ENCODE assay signal across 19 mouse cellular contexts in the genomic region with DNA sequence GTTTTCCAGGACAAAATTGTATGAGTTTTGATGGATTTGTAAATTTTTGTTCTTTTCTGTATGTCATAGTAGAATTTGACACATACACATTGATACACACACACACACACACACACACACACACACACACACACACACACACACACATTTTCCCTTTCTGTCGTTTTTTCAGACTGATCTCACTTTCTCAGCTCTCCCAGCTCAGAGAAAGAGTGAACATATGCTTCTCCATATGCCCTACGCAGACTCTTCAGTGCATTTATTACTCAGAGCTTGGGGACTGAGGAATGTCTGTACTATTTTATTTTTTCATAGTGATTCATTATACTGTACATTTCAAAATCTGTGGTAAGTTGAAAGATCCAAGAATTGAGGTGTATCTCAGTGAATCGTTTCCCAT.
DNase-seq lines count a peak whose midpoint lies in the region; ATAC-seq lines count a peak whose summit lies in the region.
"Had no signal": no experiment of that assay in that cellular context is flagged by ENCODE, and none has a peak within 500 bp of the region (broad histone marks: within the 10 kb centered on the region; RNA-seq: fewer than 3 reads in every experiment).

No protein-coding gene starts in this region.

- no peaks in the 10 kb centered on the region for H3K4me1 ChIP-seq in forebrain, embryonic 14.5 days (ENCODE audit: control insufficient read depth, insufficient read depth, low read length)
- no peaks in the 10 kb centered on the region for H3K4me1 ChIP-seq in forebrain, embryonic 10.5 days
- H3K4me1 ChIP-seq: embryonic facial prominence, embryonic 13.5 days; heart, embryonic 15.5 days; limb, embryonic 12.5 days; liver, embryonic 13.5 days; midbrain, embryonic 12.5 days had no signal

- H3K4me3 ChIP-seq in forebrain, embryonic 14.5 days (ENCODE audit: low read depth, low read length), result no peak overlapping the region
- H3K4me3 ChIP-seq in forebrain, embryonic 10.5 days, result no peak overlapping the region
- H3K4me3 ChIP-seq: embryonic facial prominence, embryonic 13.5 days; heart, adult 2 months; heart, embryonic 15.5 days; limb, embryonic 12.5 days; liver, embryonic 13.5 days; midbrain, embryonic 12.5 days; myocyte had no signal

- peak; percentile 93 for ATAC-seq in forebrain, embryonic 14.5 days

- H3K36me3 ChIP-seq in forebrain, embryonic 14.5 days (ENCODE audit: control insufficient read depth, insufficient read depth, low read length), result no peaks in the 10 kb centered on the region
- H3K36me3 ChIP-seq in forebrain, embryonic 10.5 days (replicated peaks), result no peaks in the 10 kb centered on the region
- H3K36me3 ChIP-seq: embryonic facial prominence, embryonic 13.5 days; heart, embryonic 15.5 days; limb, embryonic 12.5 days; liver, embryonic 13.5 days; midbrain, embryonic 12.5 days had no signal

- no peaks in the 10 kb centered on the region for H3K27me3 ChIP-seq in forebrain, embryonic 14.5 days (replicated peaks; ENCODE audit: control insufficient read depth, insufficient read depth, low read length)
- no peaks in the 10 kb centered on the region for H3K27me3 ChIP-seq in forebrain, embryonic 10.5 days (ENCODE audit: poor library complexity, severe bottlenecking)
- H3K27me3 ChIP-seq: CH12.LX; embryonic facial prominence, embryonic 13.5 days; heart, embryonic 15.5 days; limb, embryonic 12.5 days; liver, embryonic 13.5 days; midbrain, embryonic 12.5 days had no signal

- no peaks in the 10 kb centered on the region for H3K9me3 ChIP-seq in forebrain, embryonic 14.5 days (replicated peaks; ENCODE audit: control insufficient read depth, low read length)
- H3K9me3 ChIP-seq in forebrain, embryonic 10.5 days, result no peaks in the 10 kb centered on the region
- H3K9me3 ChIP-seq: embryonic facial prominence, embryonic 13.5 days; heart, embryonic 15.5 days; limb, embryonic 12.5 days; liver, embryonic 13.5 days; midbrain, embryonic 12.5 days had no signal

- 69% methylated on average over 3 of the region's 3 CpGs for WGBS in forebrain, embryonic 14.5 days
- WGBS in forebrain, embryonic 10.5 days, result 88% methylated on average over 3 of the region's 3 CpGs

- H3K9ac ChIP-seq in forebrain, embryonic 14.5 days (ENCODE audit: low read length), result no peak overlapping the region
- H3K9ac ChIP-seq: embryonic facial prominence, embryonic 13.5 days; heart, embryonic 15.5 days; limb, embryonic 12.5 days; liver, embryonic 13.5 days; midbrain, embryonic 12.5 days had no signal

- H3K27ac ChIP-seq in forebrain, embryonic 14.5 days (ENCODE audit: low read depth, low read length), result no peak overlapping the region
- no peak overlapping the region for H3K27ac ChIP-seq in forebrain, embryonic 10.5 days
- H3K27ac ChIP-seq: embryonic facial prominence, embryonic 13.5 days; heart, adult 2 months; heart, embryonic 15.5 days; limb, embryonic 12.5 days; liver, embryonic 13.5 days; midbrain, embryonic 12.5 days had no signal

- peak; percentile 80 for DNase-seq in forebrain, embryonic 14.5 days (ENCODE audit: low spot score)
- DNase-seq in forebrain, embryonic 10.5 days (ENCODE audit: extremely low spot score, low spot score), result no peak
- peak; percentile 88 for DNase-seq in brain, adult 2 months (ENCODE audit: low read depth, low spot score)
- DNase-seq in layer of hippocampus, adult 8-10 months (ENCODE audit: low spot score in 2 of 2), result peak; percentile 24 to 52
- peak; percentile 51 to 69 for DNase-seq in right cerebral cortex, postnatal 10 days (ENCODE audit: low spot score in 2 of 2)
- no peak for DNase-seq in spleen, postnatal 36 days (ENCODE audit: low spot score in 2 of 2)
- DNase-seq in MN1 (ENCODE audit: low spot score), result no peak
- no peak for DNase-seq in adrenal gland, postnatal 4 days (ENCODE audit: low spot score in 2 of 2)
- DNase-seq: adrenal gland, adult 8-10 months; cerebellum, adult 9-11 months; gastrocnemius, postnatal 10 days; heart, adult 2 months; liver, embryonic 13.5 days had no signal

- H3K4me2 ChIP-seq in forebrain, embryonic 14.5 days (ENCODE audit: low read length), result no peak overlapping the region
- H3K4me2 ChIP-seq: embryonic facial prominence, embryonic 13.5 days; heart, embryonic 15.5 days; limb, embryonic 12.5 days; liver, embryonic 13.5 days; midbrain, embryonic 12.5 days had no signal

Comparison
In these comparisons a context has a peak if more than half of its experiments do, and no peak if none do; other contexts are left out.
1. DNase-seq: peak in forebrain, embryonic 14.5 days (single experiment), brain, adult 2 months (single experiment), layer of hippocampus, adult 8-10 months (2 of 2) and right cerebral cortex, postnatal 10 days (2 of 2); none in forebrain, embryonic 10.5 days (single experiment), spleen, postnatal 36 days (0 of 2), MN1 (single experiment) and adrenal gland, postnatal 4 days (0 of 2).